Mouse (Mus musculus) hindbrain, embryonic 10.5 days (tissue): ENCODE measurements around the gene Phyhipl. TPM values are rescaled to one million over a fixed set of nuclear protein-coding genes. Genes with fewer than 3 reads are reported as not detected.

Experiments
- DNase-seq: peaks from one replicate; pipeline ENCODE4 v3.0.0-alpha.2; 2017; ENCODE audit warnings: low spot score
- H3K27ac ChIP-seq: fragments of 300-500 bp; sonication (generic); 2 replicates; pipeline ENCODE4 v1.5.1; 2016; ENCODE audit warnings: mild to moderate bottlenecking, moderate library complexity
- H3K27me3 ChIP-seq: fragments of 300-500 bp; sonication (generic); 2 replicates; pipeline ENCODE4 v1.6.1; 2016; ENCODE audit warnings: mild to moderate bottlenecking; ENCODE audit not compliant: poor library complexity, insufficient read depth, severe bottlenecking
- H3K36me3 ChIP-seq: fragments of 300-500 bp; sonication (generic); 2 replicates; pipeline ENCODE4 v1.6.1; 2016; ENCODE audit warnings: mild to moderate bottlenecking, moderate library complexity
- H3K4me1 ChIP-seq: fragments of 300-500 bp; sonication (generic); replicated peaks from 2 replicates; pipeline ENCODE4 v1.6.1; 2016; ENCODE audit warnings: mild to moderate bottlenecking
- H3K4me3 ChIP-seq: fragments of 300-500 bp; sonication (generic); 2 replicates; pipeline ENCODE4 v1.5.1; 2016; ENCODE audit warnings: mild to moderate bottlenecking, moderate library complexity
- H3K9me3 ChIP-seq: fragments of 300-500 bp; sonication (generic); 2 replicates; pipeline ENCODE4 v1.6.1; 2016; ENCODE audit warnings: mild to moderate bottlenecking, moderate library complexity
- WGBS: fragments of 180-500 bp; shearing (Covaris S2); methylation state at CpG from one replicate; pipeline ENCODE4 v1.1.7; 2016; 5-methylcytosine and 5-hydroxymethylcytosine counted together
- polyA plus RNA-seq: library from polyadenylated mRNA; unstranded; fragments of >200 nt; fragmentation: Nextera tagmentation; extraction: Ambion mirVana; gene quantifications from 2 replicates; pipeline ENCODE4 v1.2.1, GENCODE M21; 2016

Gene Phyhipl
- polyA plus RNA-seq: 44.1 and 111 TPM in 2 replicates

- no peak within 1 kb of the TSS for H3K4me3 ChIP-seq
- 0 out of 2 replicates have a peak, but pooled peaks cover 5% of the 10 kb centered on the region for H3K27me3 ChIP-seq
- no peaks in the 10 kb centered on the region for H3K36me3 ChIP-seq
- peak within 1 kb of the TSS; percentile 50; the same call in 1 of the 2 replicates for H3K27ac ChIP-seq
- H3K9me3 ChIP-seq: peaks cover 1% of the 10 kb centered on the region; the same call in 1 of the 2 replicates
- H3K4me1 ChIP-seq: peaks cover 36% of the 10 kb centered on the region
- WGBS: 55% methylated on average over 7 of the region's 7 CpGs
- no peak for DNase-seq
Observed at GRCm38 (mm10) chr10:70655828-70656227, at the start of gene Phyhipl. Gene Phyhipl, minus strand, starts transcription at chr10:70655965.

- Histone ChIP-seq H3K9me3 (no peaks in the 10 kb centered on the region), H3K36me3 (no peaks in the 10 kb centered on the region), H3K27me3 (no peaks in the 10 kb centered on the region), H3K4me1 (no peaks in the 10 kb centered on the region), H3K4me3 (no peak overlapping the region), H3K27ac (no peak overlapping the region)
- no peak for DNase-seq
- WGBS: 69% methylated on average over 6 of the region's 6 CpGs
Observed at GRCm38 (mm10) chr10:70703211-70703610, 47.4 kb upstream of the Phyhipl start.

GRCm38 (mm10) chr10:70699581-70699980 lies 43.8 kb upstream of the Phyhipl start:
- Histone ChIP-seq H3K36me3 (no peaks in the 10 kb centered on the region), H3K27me3 (no peaks in the 10 kb centered on the region), H3K4me1 (no peaks in the 10 kb centered on the region), H3K9me3 (no peaks in the 10 kb centered on the region), H3K27ac (no peak overlapping the region), H3K4me3 (no peak overlapping the region)
- no peak for DNase-seq
- WGBS: 92% methylated on average over 7 of the region's 7 CpGs

- no peaks in the 10 kb centered on the region for H3K27me3 ChIP-seq
- DNase-seq: no peak
- no peak overlapping the region for H3K27ac ChIP-seq
- no peaks in the 10 kb centered on the region for H3K36me3 ChIP-seq
- no peaks in the 10 kb centered on the region for H3K4me1 ChIP-seq
- no peaks in the 10 kb centered on the region for H3K9me3 ChIP-seq
- H3K4me3 ChIP-seq: no peak overlapping the region
- 91% methylated on average over 3 of the region's 3 CpGs for WGBS
Observed at GRCm38 (mm10) chr10:70698014-70698413, 42.2 kb upstream of the Phyhipl start.

GRCm38 (mm10) chr10:70696748-70697585 lies 41.2 kb upstream of the Phyhipl start:
- Histone ChIP-seq H3K4me1 (no peaks in the 10 kb centered on the region), H3K27ac (no peak overlapping the region), H3K36me3 (no peaks in the 10 kb centered on the region), H3K27me3 (no peaks in the 10 kb centered on the region), H3K4me3 (no peak overlapping the region), H3K9me3 (no peaks in the 10 kb centered on the region)
- 86% methylated on average over 29 of the region's 29 CpGs for WGBS
- DNase-seq: no peak

- Histone ChIP-seq H3K4me3 (no peak overlapping the region), H3K27me3 (no peaks in the 10 kb centered on the region), H3K4me1 (peaks cover 36% of the 10 kb centered on the region), H3K9me3 (peaks cover 2% of the 10 kb centered on the region; the same call in 1 of the 2 replicates), H3K27ac (no peak overlapping the region), H3K36me3 (no peaks in the 10 kb centered on the region)
- 87% methylated on average over 6 of the region's 6 CpGs for WGBS
- no peak for DNase-seq
Observed at GRCm38 (mm10) chr10:70689346-70689745, 33.6 kb upstream of the Phyhipl start.

- WGBS: 62% methylated on average over 8 of the region's 8 CpGs
- Histone ChIP-seq H3K27me3 (no peaks in the 10 kb centered on the region), H3K9me3 (peaks cover 2% of the 10 kb centered on the region; the same call in 1 of the 2 replicates), H3K4me1 (peaks cover 36% of the 10 kb centered on the region), H3K27ac (no peak overlapping the region), H3K4me3 (no peak overlapping the region), H3K36me3 (no peaks in the 10 kb centered on the region)
- no peak for DNase-seq
Observed at GRCm38 (mm10) chr10:70688881-70689280, 33.1 kb upstream of the Phyhipl start.

GRCm38 (mm10) chr10:70686941-70687703 lies 31.4 kb upstream of the Phyhipl start:
- H3K27ac ChIP-seq: peak overlapping the region; percentile 83
- DNase-seq: no peak
- no peaks in the 10 kb centered on the region for H3K27me3 ChIP-seq
- 42% methylated on average over 11 of the region's 11 CpGs for WGBS
- H3K4me1 ChIP-seq: peaks cover 36% of the 10 kb centered on the region
- H3K4me3 ChIP-seq: no peak overlapping the region
- peaks cover 2% of the 10 kb centered on the region; the same call in 1 of the 2 replicates for H3K9me3 ChIP-seq
- H3K36me3 ChIP-seq: no peaks in the 10 kb centered on the region

- Histone ChIP-seq H3K27ac (peak overlapping the region; percentile 83), H3K4me3 (no peak overlapping the region), H3K27me3 (no peaks in the 10 kb centered on the region), H3K36me3 (no peaks in the 10 kb centered on the region), H3K4me1 (peaks cover 36% of the 10 kb centered on the region), H3K9me3 (peaks cover 2% of the 10 kb centered on the region; the same call in 1 of the 2 replicates)
- WGBS: 14% methylated on average over 3 of the region's 3 CpGs
- peak; percentile 54 for DNase-seq
Observed at GRCm38 (mm10) chr10:70686505-70686904, 30.7 kb upstream of the Phyhipl start.

- H3K27me3 ChIP-seq: no peaks in the 10 kb centered on the region
- peaks cover 28% of the 10 kb centered on the region for H3K4me1 ChIP-seq
- DNase-seq: no peak
- no peak overlapping the region for H3K4me3 ChIP-seq
- 92% methylated on average over 4 of the region's 4 CpGs for WGBS
- H3K36me3 ChIP-seq: no peaks in the 10 kb centered on the region
- H3K9me3 ChIP-seq: peaks cover 2% of the 10 kb centered on the region; the same call in 1 of the 2 replicates
- H3K27ac ChIP-seq: 0 out of 2 replicates have a peak overlapping the region, but pooled peaks have one; percentile 36
Observed at GRCm38 (mm10) chr10:70683508-70683907, 27.7 kb upstream of the Phyhipl start.

- H3K4me3 ChIP-seq: no peak overlapping the region
- WGBS: 92% methylated on average over 1 of the region's 1 CpGs
- no peaks in the 10 kb centered on the region for H3K9me3 ChIP-seq
- no peaks in the 10 kb centered on the region for H3K4me1 ChIP-seq
- no peak for DNase-seq
- no peak overlapping the region for H3K27ac ChIP-seq
- H3K27me3 ChIP-seq: no peaks in the 10 kb centered on the region
- no peaks in the 10 kb centered on the region for H3K36me3 ChIP-seq
Observed at GRCm38 (mm10) chr10:70677946-70678345, 22.2 kb upstream of the Phyhipl start.

GRCm38 (mm10) chr10:70656272-70656671 lies 507 bp upstream of the Phyhipl start:
- peaks cover 36% of the 10 kb centered on the region for H3K4me1 ChIP-seq
- peak overlapping the region; percentile 50; the same call in 1 of the 2 replicates for H3K27ac ChIP-seq
- 28% methylated on average over 6 of the region's 6 CpGs for WGBS
- H3K36me3 ChIP-seq: no peaks in the 10 kb centered on the region
- H3K4me3 ChIP-seq: no peak overlapping the region
- 0 out of 2 replicates have a peak, but pooled peaks cover 5% of the 10 kb centered on the region for H3K27me3 ChIP-seq
- peaks cover 5% of the 10 kb centered on the region; the same call in 1 of the 2 replicates for H3K9me3 ChIP-seq
- DNase-seq: no peak
